8 mouse cellular contexts compared by ENCODE assay signal in genomic region chr13:21710821-21711525, GRCm38 (mm10). TPM values are rescaled to one million over a fixed set of nuclear protein-coding genes. Genes with fewer than 3 reads are reported as not detected.
DNase-seq lines count a peak whose midpoint lies in the region; ATAC-seq and TF ChIP-seq lines count a peak whose summit lies in the region.

No protein-coding gene starts in this region.

- H3K9me3 ChIP-seq in heart, embryonic 14.5 days (ENCODE audit: control insufficient read depth, low read length): no peaks in the 10 kb centered on the region
- H3K9me3 ChIP-seq in kidney, postnatal 0 days (replicated peaks; ENCODE audit: low read length): no peaks in the 10 kb centered on the region
- H3K9me3 ChIP-seq in liver, embryonic 13.5 days (replicated peaks): no peaks in the 10 kb centered on the region
- H3K9me3 ChIP-seq in stomach, embryonic 14.5 days (ENCODE audit: control insufficient read depth, low read depth, low read length): no peaks in the 10 kb centered on the region

- peak overlapping the region; percentile 79 for H3K4me2 ChIP-seq in heart, embryonic 14.5 days (ENCODE audit: low read length)
- H3K4me2 ChIP-seq in kidney, postnatal 0 days (ENCODE audit: low read length): peak overlapping the region; percentile 78
- H3K4me2 ChIP-seq in liver, embryonic 13.5 days: peak overlapping the region; percentile 86
- H3K4me2 ChIP-seq in stomach, embryonic 14.5 days (replicated peaks; ENCODE audit: low read depth, low read length): peak overlapping the region; percentile 53

- peaks cover 3% of the 10 kb centered on the region; the same call in 1 of the 2 replicates for H3K4me1 ChIP-seq in brown adipose tissue, adult 24 weeks (ENCODE audit: control insufficient read depth, insufficient read depth, insufficient read length, low read length)
- peaks cover 3 to 7% of the 10 kb centered on the region in 2 experiments; a peak in 3 of 4 replicates for H3K4me1 ChIP-seq in heart, embryonic 14.5 days (ENCODE audit: control insufficient read depth in 2 of 2, insufficient read depth in 2 of 2, low read length in 2 of 2)
- H3K4me1 ChIP-seq in kidney, postnatal 0 days (replicated peaks; ENCODE audit: insufficient read depth, low read length): peaks cover 3% of the 10 kb centered on the region; the same call in 1 of the 2 replicates
- peaks cover 31% of the 10 kb centered on the region for H3K4me1 ChIP-seq in liver, embryonic 13.5 days (replicated peaks)
- H3K4me1 ChIP-seq in stomach, embryonic 14.5 days (ENCODE audit: control insufficient read depth, insufficient read depth, low read length): peaks cover 7% of the 10 kb centered on the region; the same call in 1 of the 2 replicates

- peak; percentile 71 for ATAC-seq in CD4-positive, CD25-positive, alpha-beta regulatory T cell, adult 4 months
- ATAC-seq in heart, embryonic 14.5 days (ENCODE audit: insufficient number of reproducible peaks, insufficient read depth, low FRiP score, low read depth): peak; percentile 79; the same call in 1 of the 2 replicates
- peak; percentile 79 for ATAC-seq in kidney, postnatal 0 days (replicated peaks; ENCODE audit: low FRiP score, low read depth)
- peak; percentile 60 for ATAC-seq in liver, embryonic 13.5 days (ENCODE audit: low read depth)
- ATAC-seq in stomach, embryonic 14.5 days (ENCODE audit: insufficient number of reproducible peaks, insufficient read depth, low FRiP score, low read depth): peak; percentile 82; the same call in 1 of the 2 replicates

- TF ChIP-seq CTCF in kidney, postnatal 0 days (IDR thresholded peaks at IDR 0.05; ENCODE audit: low read depth): no peak

- peak overlapping the region; percentile 59 for H3K4me3 ChIP-seq in brown adipose tissue, adult 24 weeks (ENCODE audit: insufficient read depth, low read depth, low read length)
- H3K4me3 ChIP-seq in heart, embryonic 14.5 days (ENCODE audit: control insufficient read depth in 1 of 2, insufficient read depth in 1 of 2, low read depth in 1 of 2, low read length in 2 of 2): peak overlapping the region; percentile 49 to 58
- peak overlapping the region; percentile 39 for H3K4me3 ChIP-seq in kidney, postnatal 0 days (replicated peaks; ENCODE audit: low read depth, low read length)
- peak overlapping the region; percentile 66 for H3K4me3 ChIP-seq in liver, embryonic 13.5 days (replicated peaks)
- H3K4me3 ChIP-seq in stomach, embryonic 14.5 days (ENCODE audit: low read depth, low read length): peak overlapping the region; percentile 68

- 3% methylated on average over 22 of the region's 22 CpGs for WGBS in heart, embryonic 14.5 days
- 2% methylated on average over 22 of the region's 22 CpGs for WGBS in kidney, postnatal 0 days
- WGBS in liver, embryonic 13.5 days (ENCODE audit: insufficient replicate concordance): 1% methylated on average over 22 of the region's 22 CpGs
- 1% methylated on average over 22 of the region's 22 CpGs for WGBS in stomach, embryonic 14.5 days

- no peaks in the 10 kb centered on the region for H3K27me3 ChIP-seq in heart, embryonic 14.5 days (ENCODE audit: control insufficient read depth, insufficient read depth, low read length)
- no peaks in the 10 kb centered on the region for H3K27me3 ChIP-seq in kidney, postnatal 0 days (ENCODE audit: insufficient read depth, low read length)
- H3K27me3 ChIP-seq in liver, embryonic 13.5 days: no peaks in the 10 kb centered on the region
- H3K27me3 ChIP-seq in stomach, embryonic 14.5 days (ENCODE audit: control insufficient read depth, insufficient read depth, low read length): no peaks in the 10 kb centered on the region

- H3K36me3 ChIP-seq in heart, embryonic 14.5 days (ENCODE audit: control insufficient read depth, insufficient read depth, low read length): no peaks in the 10 kb centered on the region
- H3K36me3 ChIP-seq in kidney, postnatal 0 days (ENCODE audit: insufficient read depth, low read length): no peaks in the 10 kb centered on the region
- H3K36me3 ChIP-seq in liver, embryonic 13.5 days: no peaks in the 10 kb centered on the region
- H3K36me3 ChIP-seq in stomach, embryonic 14.5 days (ENCODE audit: control insufficient read depth, insufficient read depth, low read length): no peaks in the 10 kb centered on the region

- H3K27ac ChIP-seq in brown adipose tissue, adult 24 weeks (replicated peaks; ENCODE audit: low read depth, low read length): no peak overlapping the region
- peak overlapping the region; percentile 59 to 66; a peak in 3 of 4 replicates for H3K27ac ChIP-seq in heart, embryonic 14.5 days (replicated peaks in 1 of 2; ENCODE audit: control insufficient read depth in 1 of 2, insufficient read depth in 1 of 2, low read depth in 2 of 2, low read length in 2 of 2)
- H3K27ac ChIP-seq in kidney, postnatal 0 days: no peak overlapping the region; the same call in 1 of the 2 replicates
- H3K27ac ChIP-seq in liver, embryonic 13.5 days: peak overlapping the region; percentile 43; the same call in 1 of the 2 replicates
- peak overlapping the region; percentile 30; the same call in 1 of the 2 replicates for H3K27ac ChIP-seq in stomach, embryonic 14.5 days (ENCODE audit: low read length)

- peak overlapping the region; percentile 74 for H3K9ac ChIP-seq in heart, embryonic 14.5 days (ENCODE audit: low read length)
- H3K9ac ChIP-seq in kidney, postnatal 0 days (ENCODE audit: low read depth, low read length): 0 out of 2 replicates have a peak overlapping the region, but pooled peaks have one; percentile 35
- peak overlapping the region; percentile 76 for H3K9ac ChIP-seq in liver, embryonic 13.5 days
- H3K9ac ChIP-seq in stomach, embryonic 14.5 days (replicated peaks; ENCODE audit: low read depth, low read length): peak overlapping the region; percentile 38

- DNase-seq in fibroblast of lung, adult 2 months (ENCODE audit: low read depth): peak; percentile 41
- DNase-seq in kidney, postnatal 0 days (ENCODE audit: low spot score): peak; percentile 48
- DNase-seq in liver, embryonic 13.5 days: peak; percentile 72
- DNase-seq in neural tube, embryonic 10.5 days (ENCODE audit: extremely low spot score, low spot score): peak; percentile 75

RNA-seq across cellular contexts. Expression of gene Hist1h2bl, which starts 5.0 kb away (rescaled TPM):
- polyA plus RNA-seq in CD4-positive, CD25-positive, alpha-beta regulatory T cell, adult 4 months (2017; shearing (Covaris generic)): not detected
- not detected in 2 replicates for polyA plus RNA-seq in brown adipose tissue, adult 24 weeks (2012; ENCODE audit: insufficient read depth, insufficient read length, missing spikeins)
- 1.2 and 1.4 TPM in 2 replicates for polyA plus RNA-seq in heart, embryonic 14.5 days (2014; fragmentation: Nextera tagmentation; extraction: Ambion mirVana)
- polyA plus RNA-seq in kidney, postnatal 0 days (2015; fragmentation: Nextera tagmentation; extraction: Ambion mirVana): 2.1 and 3.7 TPM in 2 replicates
- polyA plus RNA-seq in liver, embryonic 13.5 days (2015; fragmentation: Nextera tagmentation; extraction: Ambion mirVana): 1.8 and 3.0 TPM in 2 replicates
- polyA plus RNA-seq in stomach, embryonic 14.5 days (2014; fragmentation: Nextera tagmentation; extraction: Ambion mirVana): 3.7 and 4.3 TPM in 2 replicates

RNA-seq across cellular contexts. Expression of gene Hist1h2ai, which starts 5.2 kb away (rescaled TPM):
- 10 to 100 TPM in 1 of 2 experiments, not detected in 1; 41.5 TPM for polyA plus RNA-seq in CD4-positive, CD25-positive, alpha-beta regulatory T cell, adult 4 months (2017; shearing (Covaris generic))
- polyA plus RNA-seq in brown adipose tissue, adult 24 weeks (2012; ENCODE audit: insufficient read depth, insufficient read length, missing spikeins): not detected in 2 replicates
- polyA plus RNA-seq in heart, embryonic 14.5 days (2014; fragmentation: Nextera tagmentation; extraction: Ambion mirVana): 12.2 and 15.1 TPM in 2 replicates
- polyA plus RNA-seq in kidney, postnatal 0 days (2015; fragmentation: Nextera tagmentation; extraction: Ambion mirVana): 21.2 and 27.1 TPM in 2 replicates
- 15.6 and 39.6 TPM in 2 replicates for polyA plus RNA-seq in liver, embryonic 13.5 days (2015; fragmentation: Nextera tagmentation; extraction: Ambion mirVana)
- polyA plus RNA-seq in stomach, embryonic 14.5 days (2014; fragmentation: Nextera tagmentation; extraction: Ambion mirVana): 8.8 and 36.0 TPM in 2 replicates

RNA-seq across cellular contexts. Expression of gene Hist1h3h, which starts 6.5 kb away (rescaled TPM):
- 1 to 10 TPM; 2.1 to 2.5 TPM for polyA plus RNA-seq in CD4-positive, CD25-positive, alpha-beta regulatory T cell, adult 4 months (2017; shearing (Covaris generic))
- not detected in 2 replicates for polyA plus RNA-seq in brown adipose tissue, adult 24 weeks (2012; ENCODE audit: insufficient read depth, insufficient read length, missing spikeins)
- polyA plus RNA-seq in heart, embryonic 14.5 days (2014; fragmentation: Nextera tagmentation; extraction: Ambion mirVana): 2.4 and 4.4 TPM in 2 replicates
- polyA plus RNA-seq in kidney, postnatal 0 days (2015; fragmentation: Nextera tagmentation; extraction: Ambion mirVana): 5.6 and 7.2 TPM in 2 replicates
- polyA plus RNA-seq in liver, embryonic 13.5 days (2015; fragmentation: Nextera tagmentation; extraction: Ambion mirVana): 5.8 and 11.7 TPM in 2 replicates
- polyA plus RNA-seq in stomach, embryonic 14.5 days (2014; fragmentation: Nextera tagmentation; extraction: Ambion mirVana): 9.0 and 13.1 TPM in 2 replicates

RNA-seq across cellular contexts. Expression of gene Hist1h2bm, which starts 10.9 kb away (rescaled TPM):
- polyA plus RNA-seq in CD4-positive, CD25-positive, alpha-beta regulatory T cell, adult 4 months (2017; shearing (Covaris generic)): 1 to 10 TPM; 1.8 to 2.5 TPM
- polyA plus RNA-seq in brown adipose tissue, adult 24 weeks (2012; ENCODE audit: insufficient read depth, insufficient read length, missing spikeins): not detected in 2 replicates
- 1.00 TPM in 2 replicates for polyA plus RNA-seq in heart, embryonic 14.5 days (2014; fragmentation: Nextera tagmentation; extraction: Ambion mirVana)
- 2.1 and 2.4 TPM in 2 replicates for polyA plus RNA-seq in kidney, postnatal 0 days (2015; fragmentation: Nextera tagmentation; extraction: Ambion mirVana)
- polyA plus RNA-seq in liver, embryonic 13.5 days (2015; fragmentation: Nextera tagmentation; extraction: Ambion mirVana): 4.3 and 8.6 TPM in 2 replicates
- polyA plus RNA-seq in stomach, embryonic 14.5 days (2014; fragmentation: Nextera tagmentation; extraction: Ambion mirVana): 3.1 TPM in 2 replicates

RNA-seq across cellular contexts. Expression of gene Olfr1359, which starts 13.1 kb away (rescaled TPM):
- polyA plus RNA-seq in CD4-positive, CD25-positive, alpha-beta regulatory T cell, adult 4 months (2017; shearing (Covaris generic)): not detected
- not detected in 2 replicates for polyA plus RNA-seq in brown adipose tissue, adult 24 weeks (2012; ENCODE audit: insufficient read depth, insufficient read length, missing spikeins)
- polyA plus RNA-seq in heart, embryonic 14.5 days (2014; fragmentation: Nextera tagmentation; extraction: Ambion mirVana): not detected in 2 replicates
- polyA plus RNA-seq in kidney, postnatal 0 days (2015; fragmentation: Nextera tagmentation; extraction: Ambion mirVana): not detected in 2 replicates
- not detected in 2 replicates for polyA plus RNA-seq in liver, embryonic 13.5 days (2015; fragmentation: Nextera tagmentation; extraction: Ambion mirVana)
- not detected in 2 replicates for polyA plus RNA-seq in stomach, embryonic 14.5 days (2014; fragmentation: Nextera tagmentation; extraction: Ambion mirVana)

Comparison
In these comparisons a context has a peak if more than half of its experiments do, and no peak if none do; other contexts are left out.
1. H3K27ac ChIP-seq: peak in heart, embryonic 14.5 days (2 of 2), liver, embryonic 13.5 days (single experiment) and stomach, embryonic 14.5 days (single experiment); none in brown adipose tissue, adult 24 weeks (single experiment) and kidney, postnatal 0 days (single experiment).
2. Peak in every context shown above with its lines, with median percentiles within 50 percentile points of each other: ATAC-seq, H3K4me3 ChIP-seq, DNase-seq, H3K4me2 ChIP-seq and H3K9ac ChIP-seq.